Mouse (Mus musculus): ENCODE measurements around the gene Olfr324. TPM values are rescaled to one million over a fixed set of nuclear protein-coding genes. Genes with fewer than 3 reads are reported as not detected.

Olfr324 gene
- polyA plus RNA-seq, 1 experiment from 2014 or later = not detected

- peak; percentile 59 for ATAC-seq
- no peaks in the 10 kb centered on the region for H3K9me3 ChIP-seq
- no peak overlapping the region for H3K9ac ChIP-seq
- no peak overlapping the region for H3K27ac ChIP-seq
- no peak overlapping the region for H3K4me3 ChIP-seq (replicated peaks)
- H3K36me3 ChIP-seq = no peaks in the 10 kb centered on the region
- H3K27me3 ChIP-seq (replicated peaks) = no peaks in the 10 kb centered on the region
- H3K4me1 ChIP-seq (replicated peaks) = no peaks in the 10 kb centered on the region
- H3K4me2 ChIP-seq (replicated peaks) = no peak overlapping the region
- 61% methylated on average over 3 of the region's 3 CpGs for WGBS
Observed at GRCm38 (mm10) chr11:58605228-58605627, 10.3 kb downstream of the Olfr324 start.

- ATAC-seq = no peak
- WGBS = 79% methylated on average over 12 of the region's 12 CpGs
Observed at GRCm38 (mm10) chr11:58606177-58606919, 11.4 kb downstream of the Olfr324 start.

DNA sequence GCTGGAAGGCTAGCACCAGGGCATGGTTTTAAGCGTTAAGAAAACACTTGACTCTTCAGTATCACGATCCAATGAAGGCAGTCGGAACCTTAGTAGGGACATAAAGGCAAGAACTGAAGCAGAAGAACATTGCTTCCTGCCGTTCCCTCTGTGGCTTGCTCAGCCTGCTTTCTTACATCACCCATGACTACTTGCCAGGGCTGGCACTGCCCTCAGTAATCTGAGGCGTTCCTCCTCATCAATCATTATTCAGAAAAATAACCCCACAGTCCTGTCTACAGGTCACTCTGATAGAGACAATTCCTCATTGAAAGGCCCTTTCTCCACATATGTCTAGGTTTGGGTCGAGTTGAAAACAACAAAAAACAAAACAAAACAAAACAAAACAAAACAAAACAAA, 12.1 kb downstream of the Olfr324 start:
- no peak for ATAC-seq
- no peaks in the 10 kb centered on the region for H3K4me1 ChIP-seq (replicated peaks)
- H3K36me3 ChIP-seq = no peaks in the 10 kb centered on the region
- H3K9ac ChIP-seq = no peak overlapping the region
- 80% methylated on average over 6 of the region's 6 CpGs for WGBS
- no peak overlapping the region for H3K27ac ChIP-seq
- H3K4me3 ChIP-seq (replicated peaks) = no peak overlapping the region
- peaks cover 3% of the 10 kb centered on the region; the same call in 1 of the 2 replicates for H3K27me3 ChIP-seq (replicated peaks)
- H3K4me2 ChIP-seq (replicated peaks) = no peak overlapping the region
- no peaks in the 10 kb centered on the region for H3K9me3 ChIP-seq

More at GRCm38 (mm10) chr11:58606177-58606919, 11.4 kb downstream of the Olfr324 start:
- Histone ChIP-seq H3K27me3 (replicated peaks) (no peaks in the 10 kb centered on the region), H3K9ac (no peak overlapping the region), H3K27ac (no peak overlapping the region), H3K9me3 (no peaks in the 10 kb centered on the region), H3K4me1 (replicated peaks) (no peaks in the 10 kb centered on the region), H3K36me3 (no peaks in the 10 kb centered on the region), H3K4me2 (replicated peaks) (no peak overlapping the region), H3K4me3 (replicated peaks) (no peak overlapping the region)

- Histone ChIP-seq H3K9ac (no peak overlapping the region), H3K4me2 (replicated peaks) (no peak overlapping the region), H3K27me3 (replicated peaks) (peaks cover 3% of the 10 kb centered on the region; the same call in 1 of the 2 replicates), H3K4me1 (replicated peaks) (peaks cover 6% of the 10 kb centered on the region; the same call in 1 of the 2 replicates), H3K4me3 (replicated peaks) (no peak overlapping the region), H3K9me3 (no peaks in the 10 kb centered on the region), H3K27ac (no peak overlapping the region), H3K36me3 (no peaks in the 10 kb centered on the region)
- ATAC-seq = 0 out of 2 replicates have a peak, but pooled peaks have one; percentile 62
- WGBS = 48% methylated on average over 3 of the region's 3 CpGs
Observed at GRCm38 (mm10) chr11:58613359-58613758, 18.4 kb downstream of the Olfr324 start.

DNA sequence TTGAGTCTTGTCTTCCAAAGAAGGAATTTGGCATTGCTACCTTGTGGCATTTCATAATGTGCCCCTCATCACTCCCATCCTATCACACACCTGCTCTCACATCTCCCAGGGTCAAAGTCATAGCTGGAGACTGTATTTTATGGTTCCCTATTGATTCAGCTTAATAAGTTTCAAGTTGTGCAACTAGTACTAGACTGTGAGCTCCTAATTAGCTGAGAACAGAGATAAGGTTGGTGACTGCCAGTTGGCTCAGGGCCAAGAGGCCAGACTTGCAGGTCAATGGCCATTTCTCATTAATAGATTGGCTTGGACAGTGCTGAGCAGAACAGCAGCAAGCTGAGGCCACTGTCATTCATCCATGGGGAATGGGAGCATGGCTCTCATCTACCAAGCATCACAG, 19.6 kb downstream of the Olfr324 start:
- peaks cover 3% of the 10 kb centered on the region; the same call in 1 of the 2 replicates for H3K27me3 ChIP-seq (replicated peaks)
- no peak overlapping the region for H3K4me3 ChIP-seq (replicated peaks)
- H3K9me3 ChIP-seq = no peaks in the 10 kb centered on the region
- H3K36me3 ChIP-seq = no peaks in the 10 kb centered on the region
- no peak overlapping the region for H3K4me2 ChIP-seq (replicated peaks)
- no peak overlapping the region for H3K9ac ChIP-seq
- no peak overlapping the region for H3K27ac ChIP-seq
- peaks cover 7% of the 10 kb centered on the region; the same call in 1 of the 2 replicates for H3K4me1 ChIP-seq (replicated peaks)
- ATAC-seq = peak; percentile 86

DNA sequence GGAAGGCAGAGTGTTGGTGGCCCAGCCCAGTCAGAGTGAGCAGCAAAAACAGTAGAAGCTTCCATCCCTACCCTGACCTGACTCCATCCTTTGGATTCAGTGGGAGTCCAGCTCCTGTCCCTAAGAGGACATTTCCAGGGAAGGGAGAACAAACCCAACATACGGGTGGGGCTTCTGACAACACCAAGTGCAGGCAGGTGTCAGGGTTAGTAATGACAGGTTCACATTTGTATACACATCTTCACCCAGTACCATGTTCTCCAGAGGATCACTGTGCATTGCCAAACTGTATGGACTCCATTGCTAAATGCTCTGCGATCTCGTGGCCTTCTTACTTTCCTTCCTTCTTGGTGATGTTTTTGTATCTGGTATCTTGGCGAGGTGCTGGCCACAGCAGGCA, 21.1 kb downstream of the Olfr324 start, which contains the start of gene 2210407C18Rik:
2210407C18Rik (minus strand) TSS at position 101 of the 400 bp plus-strand sequence.
- no peaks in the 10 kb centered on the region for H3K9me3 ChIP-seq
- WGBS = 85% methylated on average over 4 of the region's 4 CpGs
- no peak within 1 kb of the TSS for H3K27ac ChIP-seq
- no peak within 1 kb of the TSS for H3K9ac ChIP-seq
- H3K36me3 ChIP-seq = no peaks in the 10 kb centered on the region
- H3K4me1 ChIP-seq (replicated peaks) = peaks cover 7% of the 10 kb centered on the region; the same call in 1 of the 2 replicates
- no peak for ATAC-seq
- H3K4me3 ChIP-seq (replicated peaks) = no peak within 1 kb of the TSS
- no peak within 1 kb of the TSS for H3K4me2 ChIP-seq (replicated peaks)
- peaks cover 3% of the 10 kb centered on the region; the same call in 1 of the 2 replicates for H3K27me3 ChIP-seq (replicated peaks)

DNA sequence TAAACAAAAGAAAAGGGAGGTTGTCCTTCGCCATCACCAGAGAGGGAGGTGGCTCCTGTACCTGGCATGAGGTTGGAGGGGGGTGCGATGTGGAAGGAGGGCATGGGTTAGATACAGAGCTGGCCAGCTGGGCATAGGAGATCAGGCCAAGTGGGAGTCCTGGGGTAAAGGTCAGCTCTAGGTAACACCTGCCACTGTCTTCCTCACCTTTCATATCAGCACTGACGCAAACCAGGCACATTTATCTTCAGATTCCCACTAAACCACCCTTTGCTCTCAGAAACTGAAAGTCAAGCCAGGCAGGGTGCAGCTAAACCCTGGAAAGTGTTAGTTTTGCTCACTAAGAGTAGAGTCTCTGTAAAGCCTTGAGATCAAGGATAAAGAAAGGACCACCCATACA, 23.5 kb downstream of the Olfr324 start:
- H3K4me3 ChIP-seq (replicated peaks) = no peak overlapping the region
- H3K4me1 ChIP-seq (replicated peaks) = peaks cover 7% of the 10 kb centered on the region; the same call in 1 of the 2 replicates
- 43% methylated on average over 3 of the region's 3 CpGs for WGBS
- H3K9me3 ChIP-seq = no peaks in the 10 kb centered on the region
- H3K4me2 ChIP-seq (replicated peaks) = peak overlapping the region; percentile 9; the same call in 1 of the 2 replicates
- H3K9ac ChIP-seq = no peak overlapping the region
- peak; percentile 68 for ATAC-seq
- H3K27ac ChIP-seq = no peak overlapping the region
- no peaks in the 10 kb centered on the region for H3K36me3 ChIP-seq
- no peaks in the 10 kb centered on the region; the same call in 1 of the 2 replicates for H3K27me3 ChIP-seq (replicated peaks)

DNA sequence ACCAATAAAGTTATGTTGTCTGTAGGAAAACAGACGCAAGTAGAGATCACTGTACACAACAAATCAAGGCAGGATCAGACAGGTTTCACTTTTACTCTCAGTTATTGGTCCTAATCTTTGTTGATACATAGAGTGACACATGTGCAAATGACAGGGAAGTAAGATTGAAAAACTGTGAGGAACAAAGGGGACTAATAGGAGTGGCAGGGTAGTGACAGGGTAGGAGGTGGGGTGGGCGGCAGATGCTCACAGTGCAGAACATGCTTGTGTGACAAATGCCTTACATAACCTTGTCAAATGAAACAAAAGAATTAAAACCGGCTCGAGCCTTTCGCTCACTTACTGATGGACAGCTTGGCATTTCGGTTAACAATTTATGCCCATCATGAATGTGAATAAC, 23.9 kb downstream of the Olfr324 start:
- Histone ChIP-seq H3K4me1 (replicated peaks) (peaks cover 7% of the 10 kb centered on the region; the same call in 1 of the 2 replicates), H3K4me2 (replicated peaks) (0 out of 2 replicates have a peak overlapping the region, but pooled peaks have one; percentile 9), H3K9ac (no peak overlapping the region), H3K36me3 (no peaks in the 10 kb centered on the region), H3K4me3 (replicated peaks) (no peak overlapping the region), H3K9me3 (no peaks in the 10 kb centered on the region), H3K27ac (no peak overlapping the region), H3K27me3 (replicated peaks) (no peaks in the 10 kb centered on the region; the same call in 1 of the 2 replicates)
- WGBS = 71% methylated on average over 6 of the region's 6 CpGs
- ATAC-seq = peak; percentile 57

- H3K27me3 ChIP-seq (replicated peaks) = no peaks in the 10 kb centered on the region; the same call in 1 of the 2 replicates
- H3K4me3 ChIP-seq (replicated peaks) = no peak overlapping the region
- H3K27ac ChIP-seq = no peak overlapping the region
- H3K9me3 ChIP-seq = no peaks in the 10 kb centered on the region
- H3K36me3 ChIP-seq = no peaks in the 10 kb centered on the region
- no peak overlapping the region for H3K4me2 ChIP-seq (replicated peaks)
- ATAC-seq = no peak
- no peak overlapping the region for H3K9ac ChIP-seq
- no peaks in the 10 kb centered on the region for H3K4me1 ChIP-seq (replicated peaks)
- 58% methylated on average over 4 of the region's 4 CpGs for WGBS
Observed at GRCm38 (mm10) chr11:58626146-58626545, 31.2 kb downstream of the Olfr324 start.

GRCm38 (mm10) chr11:58630401-58630800, 35.5 kb downstream of the Olfr324 start, which contains the start of gene Olfr323:
Olfr323 (minus strand) TSS chr11:58630501.
- Histone ChIP-seq H3K4me1 (replicated peaks) (no peaks in the 10 kb centered on the region), H3K36me3 (no peaks in the 10 kb centered on the region), H3K4me3 (replicated peaks) (no peak within 1 kb of the TSS), H3K9ac (no peak within 1 kb of the TSS), H3K27me3 (replicated peaks) (no peaks in the 10 kb centered on the region), H3K4me2 (replicated peaks) (no peak within 1 kb of the TSS), H3K9me3 (no peaks in the 10 kb centered on the region), H3K27ac (no peak within 1 kb of the TSS)
- WGBS = 73% methylated on average over 5 of the region's 5 CpGs
- no peak for ATAC-seq

- Histone ChIP-seq H3K36me3 (no peaks in the 10 kb centered on the region), H3K27me3 (replicated peaks) (no peaks in the 10 kb centered on the region; the same call in 1 of the 2 replicates), H3K27ac (no peak overlapping the region), H3K9ac (no peak overlapping the region), H3K4me1 (replicated peaks) (no peaks in the 10 kb centered on the region), H3K4me3 (replicated peaks) (no peak overlapping the region), H3K9me3 (no peaks in the 10 kb centered on the region), H3K4me2 (replicated peaks) (no peak overlapping the region)
- 51% methylated on average over 4 of the region's 4 CpGs for WGBS
- ATAC-seq = no peak
Observed at GRCm38 (mm10) chr11:58634878-58635277, 40.0 kb downstream of the Olfr324 start.

DNA sequence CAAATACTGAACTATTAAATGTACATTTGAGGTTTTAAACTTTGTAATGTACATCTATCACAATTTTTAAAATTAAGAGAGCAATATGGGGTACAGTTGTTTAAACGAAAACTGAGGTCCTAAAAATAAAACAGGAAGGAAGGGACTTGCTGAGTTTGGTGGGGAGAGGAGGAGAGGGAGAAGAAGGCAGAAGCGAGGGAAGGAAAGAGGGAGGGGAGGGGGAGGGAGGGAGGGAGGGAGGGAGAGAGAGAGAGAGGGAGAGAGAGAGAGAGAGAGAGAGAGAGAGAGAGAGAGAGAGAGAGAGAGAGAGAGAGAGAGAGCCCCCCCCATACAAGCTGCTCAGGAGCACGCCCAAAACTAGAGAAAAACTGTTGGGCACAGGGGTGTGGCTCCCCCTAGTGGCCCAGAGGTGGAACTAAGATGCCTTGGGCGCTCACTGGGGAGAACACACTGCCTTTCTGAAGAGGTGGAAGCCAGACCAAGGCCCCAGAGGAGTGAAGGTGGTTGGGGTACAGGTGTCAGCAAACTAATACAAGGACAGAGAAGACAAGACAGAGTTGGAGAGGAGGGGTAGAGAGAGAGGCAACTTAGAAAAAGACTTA, 41.6 kb downstream of the Olfr324 start:
- no peak overlapping the region for H3K4me3 ChIP-seq (replicated peaks)
- H3K9me3 ChIP-seq = no peaks in the 10 kb centered on the region
- H3K36me3 ChIP-seq = no peaks in the 10 kb centered on the region
- peaks cover 7% of the 10 kb centered on the region for H3K27me3 ChIP-seq (replicated peaks)
- ATAC-seq = 0 out of 2 replicates have a peak, but pooled peaks have one; percentile 47
- H3K9ac ChIP-seq = no peak overlapping the region
- no peak overlapping the region for H3K27ac ChIP-seq
- H3K4me2 ChIP-seq (replicated peaks) = no peak overlapping the region
- H3K4me1 ChIP-seq (replicated peaks) = peaks cover 6% of the 10 kb centered on the region
- 22% methylated on average over 4 of the region's 4 CpGs for WGBS

Data from intestine, embryonic 15.5 days (tissue).